In the genomic region with DNA sequence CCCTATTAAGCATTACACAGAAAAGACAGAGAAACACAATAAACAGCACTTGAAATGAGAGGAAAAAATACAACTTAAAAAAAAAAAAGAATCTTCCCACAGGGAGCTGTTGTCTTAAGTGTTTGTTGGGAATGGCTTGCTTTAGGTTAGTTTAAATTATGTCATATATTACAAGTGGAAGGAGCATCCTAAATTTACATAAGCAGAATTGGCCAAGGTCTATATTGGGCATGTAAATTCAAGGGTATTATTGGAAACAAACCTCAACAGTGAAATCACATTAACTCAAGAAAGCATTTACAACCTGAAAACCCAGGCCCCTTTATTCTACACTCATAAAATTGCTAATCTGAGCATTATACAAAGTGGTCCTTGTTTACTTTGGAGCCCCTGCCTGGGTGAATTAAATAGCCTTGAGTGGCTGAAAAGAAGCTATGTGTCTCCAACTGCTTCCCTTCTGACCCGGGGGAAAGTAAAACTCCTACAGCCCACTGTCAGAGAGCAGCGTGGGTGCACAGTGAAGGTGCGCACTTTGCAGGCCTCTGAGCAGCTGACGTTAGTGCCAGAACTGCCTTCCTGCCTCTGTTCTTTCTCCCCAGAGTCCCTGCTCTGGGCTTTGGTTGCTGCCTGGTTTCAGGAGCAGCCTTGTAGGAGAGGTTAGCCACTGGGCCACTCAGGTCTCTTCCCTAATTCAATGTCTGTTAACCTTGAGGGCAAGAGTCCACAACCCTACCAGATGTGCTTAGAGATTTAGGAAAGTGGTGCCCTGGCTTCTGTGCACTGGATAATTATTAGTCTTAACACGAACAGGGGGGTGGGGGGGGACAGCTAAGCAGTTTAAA, we compare ENCODE assay signal across 19 mouse cellular contexts. TPM values are rescaled to one million over a fixed set of nuclear protein-coding genes. Genes with fewer than 3 reads are reported as not detected.
DNase-seq lines count a peak whose midpoint lies in the region; ATAC-seq and TF ChIP-seq lines count a peak whose summit lies in the region.
"Had no signal": no experiment of that assay in that cellular context is flagged by ENCODE, and none has a peak within 500 bp of the region (broad histone marks: within the 10 kb centered on the region; RNA-seq: fewer than 3 reads in every experiment).

No protein-coding gene starts in this region.

- DNase-seq in kidney, adult 11 months = peak; percentile 53
- no peak for DNase-seq in kidney, postnatal 4 days
- peak; percentile 27 for DNase-seq in brain, adult 2 months (ENCODE audit: low read depth, low spot score)
- peak; percentile 17 for DNase-seq in forelimb bud, embryonic 11.5 days (ENCODE audit: low read depth, low spot score)
- peak; percentile 8 for DNase-seq in kidney, postnatal 10 days
- DNase-seq in lung, postnatal 0 days (ENCODE audit: low spot score) = no peak
- no peak for DNase-seq in right cerebral cortex, adult 2 months (ENCODE audit: low spot score in 2 of 2)
- DNase-seq in liver = no peak
- DNase-seq: adrenal gland, postnatal 14 days; B cell, adult 2 months; cerebellum, adult 9-10 months; heart, adult 18-20 months; lung, postnatal 10 days; right cerebral cortex, postnatal 14 days; thymus, postnatal 36 days had no signal

- no peak overlapping the region for H3K9ac ChIP-seq in lung, postnatal 0 days (replicated peaks; ENCODE audit: low read depth)
- H3K9ac ChIP-seq: forebrain, embryonic 12.5 days; liver, embryonic 15.5 days; stomach, embryonic 15.5 days had no signal

- no peak overlapping the region for H3K4me3 ChIP-seq in lung, postnatal 0 days (ENCODE audit: low read depth, low read length)
- H3K4me3 ChIP-seq: forebrain, embryonic 12.5 days; hindbrain, embryonic 10.5 days; liver, embryonic 15.5 days; stomach, embryonic 15.5 days had no signal

- ATAC-seq in lung, postnatal 0 days = no peak

- H3K4me1 ChIP-seq in lung, postnatal 0 days (ENCODE audit: insufficient read depth, low read depth, low read length) = no peaks in the 10 kb centered on the region
- H3K4me1 ChIP-seq: liver, embryonic 15.5 days; stomach, embryonic 15.5 days had no signal

- H3K36me3 ChIP-seq in lung, postnatal 0 days (ENCODE audit: insufficient read depth, low read length) = no peaks in the 10 kb centered on the region
- H3K36me3 ChIP-seq: forebrain, embryonic 12.5 days; hindbrain, embryonic 10.5 days; stomach, embryonic 15.5 days had no signal

- no peak for TF ChIP-seq CTCF in lung, postnatal 0 days (IDR thresholded peaks at IDR 0.05)

- TF ChIP-seq EP300 in lung, postnatal 0 days (IDR thresholded peaks at IDR 0.05) = no peak

- H3K4me2 ChIP-seq in lung, postnatal 0 days (replicated peaks; ENCODE audit: low read depth, low read length) = no peak overlapping the region
- H3K4me2 ChIP-seq: forebrain, embryonic 12.5 days; liver, embryonic 15.5 days; stomach, embryonic 15.5 days had no signal

- WGBS in lung, postnatal 0 days = 62% methylated on average over 5 of the region's 5 CpGs

- no peak overlapping the region for H3K27ac ChIP-seq in lung, postnatal 0 days (ENCODE audit: low read length)
- H3K27ac ChIP-seq: forebrain, embryonic 12.5 days; hindbrain, embryonic 10.5 days; liver, embryonic 15.5 days; stomach, embryonic 15.5 days had no signal

- H3K27me3 ChIP-seq in lung, postnatal 0 days (replicated peaks; ENCODE audit: insufficient read depth, low read length) = no peaks in the 10 kb centered on the region
- H3K27me3 ChIP-seq: forebrain, embryonic 12.5 days; liver, embryonic 15.5 days; stomach, embryonic 15.5 days had no signal

- no peaks in the 10 kb centered on the region for H3K9me3 ChIP-seq in lung, postnatal 0 days (ENCODE audit: low read length)
- H3K9me3 ChIP-seq: forebrain, embryonic 12.5 days; hindbrain, embryonic 10.5 days; liver, embryonic 15.5 days; stomach, embryonic 15.5 days had no signal

RNA-seq across cellular contexts. Expression of a gene that starts 47.2 kb away (rescaled TPM):
- 67.5 and 72.6 TPM in 2 replicates for polyA plus RNA-seq in lung, postnatal 0 days (2015; fragmentation: Nextera tagmentation; extraction: Ambion mirVana)

Comparison
In these comparisons a context has a peak if more than half of its experiments do, and no peak if none do; other contexts are left out.
1. DNase-seq: peak in kidney, adult 11 months (single experiment), brain, adult 2 months (single experiment), forelimb bud, embryonic 11.5 days (single experiment) and kidney, postnatal 10 days (single experiment); none in kidney, postnatal 4 days (0 of 2), lung, postnatal 0 days (single experiment), right cerebral cortex, adult 2 months (0 of 2) and liver (single experiment).